Mouse (Mus musculus) neural tube, embryonic 12.5 days (tissue): ENCODE results near the gene Akap10. TPM values are rescaled to one million over a fixed set of nuclear protein-coding genes. Genes with fewer than 3 reads are reported as not detected.

ENCODE experiments used
- ATAC-seq: fragments of 200-750 bp; cut with Nextera tagmentation; 2 replicates; pipeline ENCODE4 v1.8.0; 2017; ENCODE audit warnings: low read depth, mild to moderate bottlenecking, moderate TSS enrichment, moderate library complexity; ENCODE audit not compliant: low FRiP score
- H3K27ac ChIP-seq: fragments of 300-500 bp; sonication (generic); 2 replicates; pipeline ENCODE4 v1.5.1; 2016
- H3K27me3 ChIP-seq: fragments of 300-500 bp; sonication (generic); replicated peaks from 2 replicates; pipeline ENCODE4 v1.6.1; 2016; ENCODE audit warnings: mild to moderate bottlenecking
- H3K36me3 ChIP-seq: fragments of 300-500 bp; sonication (generic); 2 replicates; pipeline ENCODE4 v1.6.1; 2016; ENCODE audit warnings: mild to moderate bottlenecking
- H3K4me1 ChIP-seq: fragments of 300-500 bp; sonication (generic); 2 replicates; pipeline ENCODE4 v1.6.1; 2016
- H3K4me2 ChIP-seq: fragments of 300-500 bp; sonication (generic); replicated peaks from 2 replicates; pipeline ENCODE4 v1.6.1; 2016; ENCODE audit warnings: mild to moderate bottlenecking
- H3K4me3 ChIP-seq: fragments of 300-500 bp; sonication (generic); 2 replicates; pipeline ENCODE4 v1.5.1; 2016
- H3K9ac ChIP-seq: fragments of 300-500 bp; sonication (generic); 2 replicates; pipeline ENCODE4 v1.6.1; 2016; ENCODE audit warnings: mild to moderate bottlenecking
- H3K9me3 ChIP-seq: fragments of 300-500 bp; sonication (generic); 2 replicates; pipeline ENCODE4 v1.6.1; 2016; ENCODE audit warnings: mild to moderate bottlenecking
- WGBS: fragments of 180-500 bp; shearing (Covaris S2); methylation state at CpG from one replicate; pipeline ENCODE4 v1.1.7; 2016; 5-methylcytosine and 5-hydroxymethylcytosine counted together
- polyA plus RNA-seq: library from polyadenylated mRNA; unstranded; fragments of >200 nt; fragmentation: Nextera tagmentation; extraction: Ambion mirVana; gene quantifications from 2 replicates; pipeline ENCODE4 v1.2.1, GENCODE M21; 2016

Gene Akap10
- polyA plus RNA-seq, 1 experiment from 2014 or later = 19.4 TPM

GRCm38 (mm10) chr11:61957296-61957813 lies 27.3 kb upstream of the Akap10 start:
- no peaks in the 10 kb centered on the region for H3K36me3 ChIP-seq
- ATAC-seq = no peak
- no peaks in the 10 kb centered on the region for H3K9me3 ChIP-seq
- peak overlapping the region; percentile 61 for H3K9ac ChIP-seq
- H3K27me3 ChIP-seq = peaks cover 18% of the 10 kb centered on the region
- peak overlapping the region; percentile 100 for H3K4me2 ChIP-seq
- peak overlapping the region; percentile 63 for H3K4me3 ChIP-seq
- H3K27ac ChIP-seq = no peak overlapping the region
- 6% methylated on average over 25 of the region's 25 CpGs for WGBS
- peaks cover 5% of the 10 kb centered on the region; the same call in 1 of the 2 replicates for H3K4me1 ChIP-seq

GRCm38 (mm10) chr11:61956572-61957295 lies 26.7 kb upstream of the Akap10 start, which contains the start of gene Specc1:
TSS of gene Specc1 (plus strand) at chr11:61956763.
- peak; percentile 92 for ATAC-seq
- under 1% methylated on average over 58 of the region's 58 CpGs for WGBS
- H3K4me1 ChIP-seq = peaks cover 5% of the 10 kb centered on the region; the same call in 1 of the 2 replicates

GRCm38 (mm10) chr11:61955951-61956350 lies 25.9 kb upstream of the Akap10 start:
- Histone ChIP-seq H3K4me3 (no peak overlapping the region), H3K36me3 (no peaks in the 10 kb centered on the region), H3K27ac (no peak overlapping the region), H3K4me1 (peaks cover 5% of the 10 kb centered on the region; the same call in 1 of the 2 replicates), H3K27me3 (peaks cover 18% of the 10 kb centered on the region), H3K4me2 (peak overlapping the region; percentile 100), H3K9ac (no peak overlapping the region), H3K9me3 (no peaks in the 10 kb centered on the region)
- 82% methylated on average over 6 of the region's 6 CpGs for WGBS
- no peak for ATAC-seq

More at GRCm38 (mm10) chr11:61956572-61957295, 26.7 kb upstream of the Akap10 start, which contains the start of gene Specc1:
- H3K36me3 ChIP-seq = no peaks in the 10 kb centered on the region
- peaks cover 18% of the 10 kb centered on the region for H3K27me3 ChIP-seq
- peak within 1 kb of the TSS; percentile 61 for H3K9ac ChIP-seq
- H3K4me3 ChIP-seq = peak within 1 kb of the TSS; percentile 63
- H3K27ac ChIP-seq = no peak within 1 kb of the TSS
- peak within 1 kb of the TSS; percentile 100 for H3K4me2 ChIP-seq
- H3K9me3 ChIP-seq = no peaks in the 10 kb centered on the region

GRCm38 (mm10) chr11:61955136-61955535 lies 25.1 kb upstream of the Akap10 start:
- H3K4me2 ChIP-seq = no peak overlapping the region
- no peak overlapping the region for H3K4me3 ChIP-seq
- 80% methylated on average over 6 of the region's 6 CpGs for WGBS
- ATAC-seq = no peak
- no peak overlapping the region for H3K9ac ChIP-seq
- H3K9me3 ChIP-seq = no peaks in the 10 kb centered on the region
- H3K27ac ChIP-seq = no peak overlapping the region
- H3K27me3 ChIP-seq = peaks cover 18% of the 10 kb centered on the region
- peaks cover 5% of the 10 kb centered on the region; the same call in 1 of the 2 replicates for H3K4me1 ChIP-seq
- no peaks in the 10 kb centered on the region for H3K36me3 ChIP-seq

GRCm38 (mm10) chr11:61950632-61951031 lies 20.6 kb upstream of the Akap10 start:
- H3K36me3 ChIP-seq = no peaks in the 10 kb centered on the region
- H3K4me2 ChIP-seq = no peak overlapping the region
- no peak overlapping the region for H3K4me3 ChIP-seq
- ATAC-seq = no peak
- no peaks in the 10 kb centered on the region for H3K4me1 ChIP-seq
- no peak overlapping the region for H3K9ac ChIP-seq
- H3K27ac ChIP-seq = no peak overlapping the region
- no peaks in the 10 kb centered on the region for H3K9me3 ChIP-seq
- no peaks in the 10 kb centered on the region for H3K27me3 ChIP-seq
- 17% methylated on average over 10 of the region's 10 CpGs for WGBS

GRCm38 (mm10) chr11:61949315-61949714 lies 19.3 kb upstream of the Akap10 start:
- Histone ChIP-seq H3K27ac (no peak overlapping the region), H3K9me3 (no peaks in the 10 kb centered on the region), H3K4me2 (no peak overlapping the region), H3K36me3 (no peaks in the 10 kb centered on the region), H3K4me3 (no peak overlapping the region), H3K9ac (no peak overlapping the region), H3K4me1 (no peaks in the 10 kb centered on the region), H3K27me3 (no peaks in the 10 kb centered on the region)
- WGBS = under 1% methylated on average over 3 of the region's 3 CpGs
- no peak for ATAC-seq

- H3K4me3 ChIP-seq = no peak overlapping the region
- no peak for ATAC-seq
- no peaks in the 10 kb centered on the region for H3K4me1 ChIP-seq
- H3K4me2 ChIP-seq = no peak overlapping the region
- no peaks in the 10 kb centered on the region for H3K27me3 ChIP-seq
- H3K27ac ChIP-seq = no peak overlapping the region
- no peaks in the 10 kb centered on the region for H3K36me3 ChIP-seq
- WGBS = 95% methylated on average over 4 of the region's 4 CpGs
- no peak overlapping the region for H3K9ac ChIP-seq
- no peaks in the 10 kb centered on the region for H3K9me3 ChIP-seq
These were observed 16.6 kb upstream of the Akap10 start for GRCm38 (mm10) chr11:61946608-61947007.

GRCm38 (mm10) chr11:61944417-61944816 lies 14.4 kb upstream of the Akap10 start:
- Histone ChIP-seq H3K36me3 (no peaks in the 10 kb centered on the region), H3K27me3 (no peaks in the 10 kb centered on the region), H3K9me3 (no peaks in the 10 kb centered on the region), H3K27ac (no peak overlapping the region), H3K9ac (no peak overlapping the region), H3K4me2 (no peak overlapping the region), H3K4me3 (no peak overlapping the region), H3K4me1 (no peaks in the 10 kb centered on the region)
- 84% methylated on average over 9 of the region's 9 CpGs for WGBS
- ATAC-seq = no peak

- no peaks in the 10 kb centered on the region for H3K36me3 ChIP-seq
- whole genome bisulfite sequencing = 93% methylated on average over 2 of the region's 2 CpGs
- no peaks in the 10 kb centered on the region for H3K4me1 ChIP-seq
- no peak overlapping the region for H3K4me3 ChIP-seq
- no peak overlapping the region for H3K4me2 ChIP-seq
- no peaks in the 10 kb centered on the region for H3K9me3 ChIP-seq
- no peak for ATAC-seq
- H3K27me3 ChIP-seq = no peaks in the 10 kb centered on the region
- no peak overlapping the region for H3K9ac ChIP-seq
- no peak overlapping the region for H3K27ac ChIP-seq
These were observed 12.9 kb upstream of the Akap10 start for GRCm38 (mm10) chr11:61942903-61943302.

- Histone ChIP-seq H3K27me3 (no peaks in the 10 kb centered on the region), H3K9me3 (no peaks in the 10 kb centered on the region), H3K9ac (no peak overlapping the region), H3K27ac (no peak overlapping the region), H3K4me2 (no peak overlapping the region), H3K36me3 (no peaks in the 10 kb centered on the region), H3K4me3 (no peak overlapping the region), H3K4me1 (no peaks in the 10 kb centered on the region)
- no peak for ATAC-seq
- WGBS = 91% methylated on average over 1 of the region's 1 CpGs
These were observed 7.7 kb upstream of the Akap10 start for GRCm38 (mm10) chr11:61937761-61938160.

- H3K9me3 ChIP-seq = no peaks in the 10 kb centered on the region
- ATAC-seq = no peak; the same call in 1 of the 2 replicates
- peak overlapping the region; percentile 61 for H3K4me2 ChIP-seq
- H3K36me3 ChIP-seq = no peaks in the 10 kb centered on the region
- no peaks in the 10 kb centered on the region for H3K27me3 ChIP-seq
- WGBS = 22% methylated on average over 11 of the region's 11 CpGs
- peaks cover 14% of the 10 kb centered on the region for H3K4me1 ChIP-seq
- peak overlapping the region; percentile 88 for H3K9ac ChIP-seq
- H3K4me3 ChIP-seq = peak overlapping the region; percentile 87
- peak overlapping the region; percentile 89 for H3K27ac ChIP-seq
These were observed 861 bp upstream of the Akap10 start for GRCm38 (mm10) chr11:61930640-61931586.
